Mouse (Mus musculus) limb, embryonic 15.5 days (tissue): ENCODE results near the gene Unc13d. TPM values are rescaled to one million over a fixed set of nuclear protein-coding genes. Genes with fewer than 3 reads are reported as not detected.
A peak's percentile ranks its signal among the peaks of the same experiment; 100 is the strongest.

ENCODE experiments used
- ATAC-seq: fragments of 200-750 bp; cut with Nextera tagmentation; 2 replicates; pipeline ENCODE4 v1.8.0; 2017; ENCODE audit warnings: low read depth, moderate TSS enrichment; ENCODE audit not compliant: insufficient number of reproducible peaks, low FRiP score, low TSS enrichment
- H3K27ac ChIP-seq: fragments of 300-500 bp; sonication (generic); 2 replicates; pipeline ENCODE4 v1.5.1; 2015; ENCODE audit warnings: moderate library complexity, mild to moderate bottlenecking, inconsistent platforms
- H3K27me3 ChIP-seq: fragments of 300-500 bp; sonication (generic); 2 replicates; pipeline ENCODE4 v1.6.1; 2015; ENCODE audit warnings: inconsistent platforms
- H3K36me3 ChIP-seq: fragments of 300-500 bp; sonication (generic); 2 replicates; pipeline ENCODE4 v1.6.1; 2015; ENCODE audit warnings: inconsistent platforms
- H3K4me1 ChIP-seq: fragments of 300-500 bp; sonication (generic); 2 replicates; pipeline ENCODE4 v1.6.1; 2015; ENCODE audit warnings: inconsistent platforms
- H3K4me2 ChIP-seq: fragments of 300-500 bp; sonication (generic); 2 replicates; pipeline ENCODE4 v1.6.1; 2015; ENCODE audit warnings: mild to moderate bottlenecking, inconsistent platforms
- H3K4me3 ChIP-seq: fragments of 300-500 bp; sonication (generic); 2 replicates; pipeline ENCODE4 v1.5.1; 2015; ENCODE audit warnings: mild to moderate bottlenecking, inconsistent platforms
- H3K9ac ChIP-seq: fragments of 300-500 bp; sonication (generic); 2 replicates; pipeline ENCODE4 v1.6.1; 2015; ENCODE audit warnings: inconsistent platforms
- H3K9me3 ChIP-seq: fragments of 300-500 bp; sonication (generic); 2 replicates; pipeline ENCODE4 v1.6.1; 2016; ENCODE audit warnings: inconsistent platforms
- WGBS: fragments of 180-500 bp; shearing (Covaris S2); methylation state at CpG from one replicate; pipeline ENCODE4 v1.1.7; 2015; 5-methylcytosine and 5-hydroxymethylcytosine counted together
- polyA plus RNA-seq: library from polyadenylated mRNA; unstranded; fragments of >200 nt; fragmentation: Nextera tagmentation; extraction: Ambion mirVana; gene quantifications from 2 replicates; pipeline ENCODE4 v1.2.1, GENCODE M21; 2015

The Unc13d gene
- polyA plus RNA-seq, 1 experiment from 2014 or later: 8.8 TPM

DNA sequence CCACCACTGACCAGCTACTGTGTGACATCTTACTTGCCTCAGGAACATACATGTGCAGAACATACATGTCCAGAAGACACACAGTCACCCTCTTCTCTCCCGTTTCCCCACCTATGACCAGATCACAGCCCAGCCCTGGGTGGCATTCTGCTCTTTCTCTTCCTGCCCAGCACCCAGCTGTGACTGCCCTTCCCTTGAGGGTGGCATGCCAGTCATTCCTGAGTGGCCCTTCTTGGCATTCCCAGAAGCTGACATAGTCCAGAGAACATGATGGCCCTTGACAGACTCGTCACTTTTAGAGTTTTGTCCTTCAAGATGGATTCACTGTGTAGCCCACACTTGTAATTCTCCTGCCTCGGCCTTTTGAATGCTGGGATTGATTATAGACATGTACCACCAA is 5.2 kb downstream of the Unc13d start:
- no peak for ATAC-seq
- H3K4me2 ChIP-seq: no peak overlapping the region
- peaks cover 13% of the 10 kb centered on the region for H3K4me1 ChIP-seq
- no peaks in the 10 kb centered on the region for H3K36me3 ChIP-seq
- H3K9ac ChIP-seq: no peak overlapping the region
- no peaks in the 10 kb centered on the region for H3K27me3 ChIP-seq
- H3K9me3 ChIP-seq: no peaks in the 10 kb centered on the region
- no peak overlapping the region for H3K27ac ChIP-seq
- WGBS: 80% methylated on average over 3 of the region's 3 CpGs
- H3K4me3 ChIP-seq: no peak overlapping the region

DNA sequence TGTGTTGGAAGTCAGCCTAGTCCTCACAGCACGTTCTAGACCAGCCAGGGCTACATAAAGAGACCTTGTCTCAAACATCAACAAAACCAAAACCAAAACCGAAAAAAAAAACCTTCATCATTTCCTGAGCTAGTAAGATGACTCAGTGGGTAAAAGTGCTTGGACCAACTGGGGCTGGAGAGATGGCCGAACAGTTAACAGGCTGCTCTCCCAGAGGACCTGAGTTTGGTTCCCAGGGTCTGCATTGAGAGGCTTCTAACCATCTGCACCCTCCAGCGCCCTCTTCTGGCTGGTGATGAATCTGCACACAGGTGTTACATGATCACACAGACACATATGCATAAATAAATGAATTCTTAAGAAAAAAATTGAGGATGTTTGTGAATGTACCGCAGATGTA is 6.3 kb downstream of the Unc13d start:
- Histone ChIP-seq H3K9ac (no peak overlapping the region), H3K27me3 (no peaks in the 10 kb centered on the region), H3K4me2 (no peak overlapping the region), H3K4me1 (peaks cover 4% of the 10 kb centered on the region; the same call in 1 of the 2 replicates), H3K27ac (no peak overlapping the region), H3K4me3 (no peak overlapping the region), H3K36me3 (no peaks in the 10 kb centered on the region), H3K9me3 (no peaks in the 10 kb centered on the region)
- 58% methylated on average over 5 of the region's 5 CpGs for WGBS
- no peak for ATAC-seq

DNA sequence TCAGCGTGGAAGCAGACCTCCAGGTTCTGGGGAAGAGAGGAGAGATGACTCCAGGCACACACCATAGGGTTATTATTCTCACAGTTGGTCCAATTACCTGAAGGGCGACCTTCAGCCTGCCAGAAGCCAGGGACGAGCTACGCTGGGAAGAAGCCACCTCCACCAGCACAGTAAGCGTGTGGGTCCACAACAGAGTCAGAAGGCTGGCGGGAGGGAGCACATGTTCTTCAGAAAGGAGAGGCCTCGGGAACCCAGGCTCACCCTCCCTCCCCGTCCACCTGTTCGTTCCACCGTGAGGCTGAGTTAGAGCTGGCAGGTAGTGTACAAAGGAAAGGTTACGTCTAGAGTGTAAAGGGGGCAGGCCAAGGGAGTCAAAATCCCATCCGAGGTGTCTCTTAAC is 12.4 kb downstream of the Unc13d start:
- ATAC-seq: no peak
- no peak overlapping the region for H3K27ac ChIP-seq
- H3K27me3 ChIP-seq: no peaks in the 10 kb centered on the region
- H3K4me1 ChIP-seq: 0 out of 2 replicates have a peak, but pooled peaks cover 7% of the 10 kb centered on the region
- no peak overlapping the region for H3K4me3 ChIP-seq
- WGBS: 82% methylated on average over 12 of the region's 12 CpGs
- no peaks in the 10 kb centered on the region for H3K9me3 ChIP-seq
- H3K36me3 ChIP-seq: peaks cover 22% of the 10 kb centered on the region
- H3K4me2 ChIP-seq: no peak overlapping the region
- H3K9ac ChIP-seq: no peak overlapping the region

DNA sequence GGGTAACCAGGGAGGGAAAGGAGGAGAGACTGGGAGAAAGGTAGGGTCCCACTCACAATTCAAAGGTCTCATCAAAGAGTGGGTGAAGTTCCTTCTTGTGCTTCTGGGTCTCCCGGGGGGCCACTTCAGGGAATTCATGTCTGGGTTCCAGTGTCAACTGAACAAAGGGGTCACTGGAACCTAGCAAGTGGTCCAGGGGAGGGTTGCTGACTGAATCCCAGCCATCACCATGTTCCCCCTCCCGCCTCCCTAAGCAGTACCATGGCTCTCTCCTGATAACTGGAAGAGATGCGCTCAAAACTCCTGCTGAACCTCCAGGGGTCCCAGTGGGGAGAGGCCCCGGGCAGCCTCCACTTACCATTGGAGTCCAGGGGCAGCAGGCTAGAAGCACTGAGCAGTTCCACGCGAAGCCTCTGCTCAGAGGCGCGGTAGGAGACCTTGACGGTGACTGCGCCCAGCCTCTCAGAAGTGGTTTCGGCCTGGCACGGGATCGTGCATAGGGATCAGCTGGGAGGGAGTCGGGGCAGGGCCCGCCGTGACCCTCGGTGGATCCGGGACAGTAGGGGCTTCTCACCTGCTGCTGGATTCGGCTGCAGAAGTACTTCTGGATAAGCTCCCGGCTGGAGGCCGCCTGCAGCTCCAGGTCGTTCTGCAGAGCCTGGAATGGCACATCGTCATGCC is 13.4 kb downstream of the Unc13d start:
- WGBS: 68% methylated on average over 23 of the region's 23 CpGs
- no peak overlapping the region for H3K4me3 ChIP-seq
- H3K36me3 ChIP-seq: peaks cover 32% of the 10 kb centered on the region
- ATAC-seq: no peak
- no peaks in the 10 kb centered on the region for H3K9me3 ChIP-seq
- no peaks in the 10 kb centered on the region for H3K27me3 ChIP-seq
- 0 out of 2 replicates have a peak, but pooled peaks cover 7% of the 10 kb centered on the region for H3K4me1 ChIP-seq
- H3K4me2 ChIP-seq: no peak overlapping the region
- no peak overlapping the region for H3K9ac ChIP-seq
- no peak overlapping the region for H3K27ac ChIP-seq

DNA sequence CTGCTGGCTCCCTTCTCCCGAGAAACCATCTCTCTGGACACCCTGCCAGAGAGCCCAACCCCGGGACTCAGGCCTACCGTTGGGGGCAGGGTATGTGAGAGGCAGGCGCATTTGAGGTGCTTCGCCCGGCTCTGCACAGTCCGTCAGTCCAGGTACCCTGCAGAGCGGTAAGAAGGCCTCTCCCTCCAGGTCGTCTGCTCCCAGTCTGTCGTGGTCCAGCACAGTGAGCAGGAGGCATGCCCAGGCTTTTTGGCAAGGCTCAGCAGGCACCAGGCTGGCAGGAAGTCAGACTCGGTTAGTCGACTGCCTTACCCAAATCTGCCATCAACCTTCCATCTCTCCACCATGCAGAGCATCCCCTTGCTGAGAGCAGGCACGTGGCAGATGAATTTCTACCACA is 14.2 kb downstream of the Unc13d start:
- WGBS: 58% methylated on average over 13 of the region's 13 CpGs
- Histone ChIP-seq H3K9ac (no peak overlapping the region), H3K9me3 (no peaks in the 10 kb centered on the region), H3K27me3 (no peaks in the 10 kb centered on the region), H3K4me1 (0 out of 2 replicates have a peak, but pooled peaks cover 7% of the 10 kb centered on the region), H3K27ac (0 out of 2 replicates have a peak overlapping the region, but pooled peaks have one; percentile 57), H3K36me3 (peaks cover 40% of the 10 kb centered on the region), H3K4me3 (no peak overlapping the region), H3K4me2 (no peak overlapping the region)
- no peak for ATAC-seq

DNA sequence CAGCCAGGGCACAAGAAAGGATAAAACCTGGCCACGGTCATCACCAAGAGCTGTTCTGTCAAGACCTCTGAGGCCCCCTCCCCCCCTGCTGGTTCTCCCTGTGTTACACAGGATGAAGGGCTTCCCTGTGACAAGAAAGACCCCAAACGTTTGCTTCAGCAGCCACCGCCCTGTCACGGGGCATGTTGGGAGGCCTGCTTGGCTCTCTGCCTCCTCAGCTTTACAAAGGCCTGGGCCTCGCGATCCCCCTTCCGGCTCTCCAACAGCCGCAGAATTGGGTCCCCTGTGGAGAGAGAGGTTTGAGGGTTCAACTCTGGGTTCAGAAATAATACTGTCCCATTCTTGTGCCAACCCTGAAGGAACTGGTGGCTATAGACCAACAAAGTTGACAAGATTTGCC is 15.2 kb downstream of the Unc13d start:
- H3K4me3 ChIP-seq: no peak overlapping the region
- no peak overlapping the region for H3K9ac ChIP-seq
- H3K27ac ChIP-seq: 0 out of 2 replicates have a peak overlapping the region, but pooled peaks have one; percentile 6
- H3K4me1 ChIP-seq: peaks cover 13% of the 10 kb centered on the region; the same call in 1 of the 2 replicates
- H3K36me3 ChIP-seq: peaks cover 50% of the 10 kb centered on the region
- H3K9me3 ChIP-seq: no peaks in the 10 kb centered on the region
- 64% methylated on average over 8 of the region's 8 CpGs for WGBS
- ATAC-seq: no peak
- H3K27me3 ChIP-seq: no peaks in the 10 kb centered on the region
- H3K4me2 ChIP-seq: no peak overlapping the region

DNA sequence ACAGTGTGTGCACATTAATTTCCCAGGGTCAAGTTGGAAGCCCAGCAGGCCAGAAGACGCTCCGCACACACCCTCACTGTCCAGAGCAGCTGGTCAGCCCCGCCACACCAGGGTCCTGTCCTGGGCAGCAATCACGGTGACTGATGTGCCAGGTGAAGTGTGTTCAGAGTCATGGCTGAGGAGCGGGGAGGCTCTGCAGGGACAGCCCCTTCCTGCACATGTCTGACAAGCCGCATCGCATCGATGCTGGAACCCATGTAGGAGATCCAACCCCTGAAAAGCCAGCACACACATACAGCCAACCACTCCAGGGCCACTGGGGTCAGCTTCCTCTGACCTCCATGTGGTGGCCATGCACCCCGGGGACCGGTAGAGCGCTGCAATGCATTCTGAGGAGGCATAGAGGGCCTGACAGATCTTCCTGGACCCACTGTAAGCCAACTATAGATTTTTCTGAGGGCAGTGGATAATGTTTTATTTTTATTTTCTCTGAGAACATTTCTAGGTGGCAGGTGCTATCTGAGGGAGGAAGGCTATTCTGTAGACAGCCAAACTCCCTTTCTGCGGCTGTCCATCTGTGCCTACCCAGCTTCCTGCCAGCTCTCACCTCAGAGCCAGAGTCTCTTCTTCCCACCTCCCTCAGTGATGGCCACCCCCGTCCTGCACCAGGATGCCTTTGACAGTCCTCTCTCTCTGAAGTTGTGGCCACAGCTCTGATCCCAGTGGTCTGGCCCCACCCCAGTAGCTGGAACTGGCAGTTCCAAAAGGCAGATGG is 15.9 kb downstream of the Unc13d start:
- peaks cover 57% of the 10 kb centered on the region for H3K36me3 ChIP-seq
- WGBS: 86% methylated on average over 13 of the region's 13 CpGs
- no peaks in the 10 kb centered on the region for H3K9me3 ChIP-seq
- H3K27me3 ChIP-seq: no peaks in the 10 kb centered on the region
- no peak overlapping the region for H3K9ac ChIP-seq
- H3K27ac ChIP-seq: no peak overlapping the region
- H3K4me1 ChIP-seq: peaks cover 13% of the 10 kb centered on the region; the same call in 1 of the 2 replicates
- ATAC-seq: no peak
- H3K4me3 ChIP-seq: no peak overlapping the region
- no peak overlapping the region for H3K4me2 ChIP-seq

DNA sequence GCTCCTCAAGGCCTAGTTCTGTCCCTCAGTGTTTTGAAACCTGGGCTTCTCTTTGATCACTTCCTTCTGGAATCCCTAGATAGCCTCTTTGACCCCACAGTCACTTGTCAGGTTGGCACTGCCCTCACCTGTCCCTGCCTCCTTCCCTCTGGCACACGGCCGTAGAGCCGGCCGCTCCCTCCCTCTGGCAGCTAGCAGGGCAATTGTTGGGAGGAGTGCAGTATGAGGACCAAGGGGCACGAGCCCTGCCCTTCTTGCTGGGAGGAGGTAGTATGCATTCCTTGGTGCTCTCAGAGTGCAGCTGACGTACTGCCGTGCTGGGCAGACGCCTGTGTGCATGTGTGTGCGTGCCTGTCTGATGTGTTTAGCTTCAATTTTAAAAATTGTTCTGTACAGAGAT is 17.2 kb downstream of the Unc13d start:
- ATAC-seq: no peak
- 78% methylated on average over 9 of the region's 9 CpGs for whole genome bisulfite sequencing
- Histone ChIP-seq H3K27ac (0 out of 2 replicates have a peak overlapping the region, but pooled peaks have one; percentile 43), H3K9me3 (no peaks in the 10 kb centered on the region), H3K9ac (no peak overlapping the region), H3K4me2 (no peak overlapping the region), H3K4me1 (peaks cover 13% of the 10 kb centered on the region; the same call in 1 of the 2 replicates), H3K4me3 (no peak overlapping the region), H3K27me3 (no peaks in the 10 kb centered on the region), H3K36me3 (peaks cover 70% of the 10 kb centered on the region)

DNA sequence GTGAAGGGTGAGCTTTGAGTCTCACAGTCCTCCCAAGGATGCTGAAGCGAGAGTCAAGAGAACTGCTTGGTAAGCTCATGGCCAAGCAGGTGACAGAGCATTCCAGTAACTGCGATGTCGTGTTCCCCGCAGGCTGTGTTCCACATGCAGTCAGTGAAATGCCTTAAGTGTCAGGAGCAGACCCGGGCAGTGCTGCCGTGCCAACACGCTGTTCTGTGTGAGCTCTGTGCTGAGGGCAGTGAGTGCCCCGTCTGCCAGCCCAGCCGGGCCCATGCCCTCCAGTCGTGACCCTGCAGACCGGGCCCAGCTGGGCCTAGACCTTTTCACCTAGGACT is 18.1 kb downstream of the Unc13d start:
- Histone ChIP-seq H3K9me3 (no peaks in the 10 kb centered on the region), H3K4me2 (no peak overlapping the region), H3K27ac (no peak overlapping the region), H3K4me3 (no peak overlapping the region), H3K4me1 (peaks cover 13% of the 10 kb centered on the region; the same call in 1 of the 2 replicates), H3K36me3 (peaks cover 79% of the 10 kb centered on the region), H3K27me3 (no peaks in the 10 kb centered on the region), H3K9ac (no peak overlapping the region)
- ATAC-seq: no peak
- WGBS: 93% methylated on average over 11 of the region's 11 CpGs

DNA sequence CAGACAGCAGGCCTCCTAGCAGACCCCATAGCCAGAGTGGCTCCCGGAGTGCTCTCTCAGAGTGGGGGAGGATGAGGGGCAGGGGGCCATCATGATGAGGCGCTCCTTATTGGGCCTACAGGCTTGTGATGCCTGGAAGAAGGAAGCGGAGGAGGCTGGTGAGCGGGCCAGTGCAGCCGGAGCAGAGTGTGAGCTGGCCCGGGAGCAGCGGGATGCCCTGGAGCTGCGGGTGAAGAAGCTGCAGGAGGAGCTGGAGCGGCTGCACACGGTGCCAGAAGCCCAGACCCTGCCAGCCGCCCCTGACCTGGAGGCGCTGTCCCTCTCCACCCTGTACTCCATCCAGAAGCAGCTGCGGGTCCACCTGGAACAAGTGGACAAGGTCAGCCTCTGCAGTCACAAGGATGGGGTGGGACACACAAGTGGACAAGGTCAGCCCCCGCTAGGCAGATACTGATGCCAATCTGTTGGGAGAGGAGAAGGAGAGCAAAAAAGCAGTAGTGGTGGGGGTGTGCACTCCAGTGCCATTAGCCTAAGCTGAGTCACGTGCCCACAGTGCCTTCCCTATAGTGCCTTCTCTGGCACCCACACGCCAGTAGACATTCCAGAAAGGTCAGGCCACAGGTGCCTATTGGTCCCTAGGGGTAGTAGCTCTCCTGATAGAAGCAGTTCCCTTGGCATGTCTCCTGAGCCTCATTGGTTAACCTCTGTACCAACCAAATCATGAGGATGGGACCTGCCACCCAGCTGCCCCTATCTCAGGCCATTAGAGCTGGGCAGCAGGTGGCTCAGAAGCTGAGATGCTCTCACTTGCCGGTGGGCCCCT is 18.7 kb downstream of the Unc13d start:
- no peak overlapping the region for H3K27ac ChIP-seq
- 87% methylated on average over 17 of the region's 17 CpGs for WGBS

DNA sequence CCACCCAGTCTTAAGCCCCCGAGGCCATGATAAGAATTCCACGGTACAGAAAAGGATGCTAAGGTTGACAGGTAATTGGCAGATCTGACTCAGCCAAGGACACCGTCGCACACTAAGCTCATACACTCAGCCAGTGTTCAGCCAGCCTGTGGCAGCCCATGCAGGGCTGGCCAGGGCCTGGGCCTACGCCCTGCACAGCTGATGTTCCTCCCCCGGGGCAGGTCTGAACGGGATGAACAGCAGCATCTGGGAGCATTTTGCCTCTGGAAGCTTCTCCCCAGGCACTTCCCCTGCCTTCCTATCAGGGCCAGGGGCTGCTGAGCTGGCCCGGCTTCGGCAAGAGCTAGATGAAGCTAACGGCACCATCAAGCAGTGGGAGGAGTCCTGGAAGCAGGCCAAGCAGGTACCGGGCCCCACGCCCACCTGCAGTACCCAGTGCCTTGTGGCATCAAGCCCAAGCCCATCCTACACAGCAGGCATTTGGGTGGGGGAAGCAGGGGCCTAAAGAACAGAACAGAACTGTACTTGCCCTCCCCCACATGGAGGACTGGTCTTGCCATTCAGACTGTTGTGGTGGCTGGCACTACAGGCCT is 19.6 kb downstream of the Unc13d start:
- Histone ChIP-seq H3K4me2 (no peak overlapping the region), H3K36me3 (peaks cover 94% of the 10 kb centered on the region), H3K27ac (no peak overlapping the region), H3K27me3 (no peaks in the 10 kb centered on the region), H3K4me1 (peaks cover 10% of the 10 kb centered on the region; the same call in 1 of the 2 replicates), H3K9ac (no peak overlapping the region), H3K9me3 (no peaks in the 10 kb centered on the region), H3K4me3 (no peak overlapping the region)
- WGBS: 59% methylated on average over 12 of the region's 12 CpGs
- no peak for ATAC-seq

More for the DNA sequence above, 18.7 kb downstream of the Unc13d start:
- H3K4me3 ChIP-seq: no peak overlapping the region
- H3K4me1 ChIP-seq: peaks cover 13% of the 10 kb centered on the region; the same call in 1 of the 2 replicates
- 0 out of 2 replicates have a peak, but pooled peaks have one; percentile 15 for ATAC-seq
- no peak overlapping the region for H3K4me2 ChIP-seq
- H3K9me3 ChIP-seq: no peaks in the 10 kb centered on the region
- no peaks in the 10 kb centered on the region for H3K27me3 ChIP-seq
- no peak overlapping the region for H3K9ac ChIP-seq
- peaks cover 85% of the 10 kb centered on the region for H3K36me3 ChIP-seq
